Mouse (Mus musculus) stomach, postnatal 0 days (tissue): ENCODE results near the gene I830077J02Rik.

ENCODE experiments used
- CTCF ChIP-seq: IDR thresholded peaks from 2 replicates; pipeline ENCODE4 v1.5.1; 2016; ENCODE audit warnings: antibody characterized with exemption, low read depth, mild to moderate bottlenecking, moderate library complexity
- EP300 ChIP-seq: optimal IDR thresholded peaks from 2 replicates; pipeline ENCODE3; 2016; ENCODE audit warnings: antibody characterized with exemption

DNA sequence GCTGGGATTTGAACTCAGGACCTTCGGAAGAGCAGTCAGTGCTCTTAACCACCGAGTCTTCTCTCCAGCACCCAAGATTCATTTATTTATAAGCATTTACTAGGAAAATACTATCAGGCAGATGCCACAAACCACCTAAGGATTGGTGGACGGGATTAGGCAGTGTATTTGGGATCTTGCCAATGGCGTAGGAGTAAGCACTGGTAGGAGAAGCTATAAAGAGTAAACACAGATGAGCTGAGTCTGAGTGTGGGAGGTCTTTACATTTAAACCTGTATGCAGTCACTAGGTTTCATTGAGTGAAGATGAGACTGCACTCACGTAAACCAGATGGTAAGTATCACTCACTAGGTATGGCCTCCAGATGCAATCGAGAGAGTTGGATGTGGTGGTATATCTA, 1.5 kb upstream of the I830077J02Rik start:
- TF ChIP-seq CTCF (no peak), EP300 (no peak)
